Mouse (Mus musculus) cerebellum, adult 11-12 months (tissue): ENCODE measurements around the gene Serpina1c.
"Not testable (repeated sequence)": the region's sequence is repeated elsewhere in the genome, so short reads cannot be mapped to it uniquely, and the experiment has no call there.

Experiments used
- DNase-seq: peaks from one replicate; pipeline ENCODE4 v3.0.0; 2022

Gene Serpina1c

GRCm38 (mm10) chr12:103904837-103905340, at the start of gene Serpina1c:
Gene Serpina1c (minus strand): TSS chr12:103904887.
- DNase-seq, result not testable (repeated sequence)

GRCm38 (mm10) chr12:103952972-103953371, 48.3 kb upstream of the Serpina1c start:
- DNase-seq, result not testable (repeated sequence)

GRCm38 (mm10) chr12:103946243-103946642, 41.6 kb upstream of the Serpina1c start:
- no peak for DNase-seq

DNA sequence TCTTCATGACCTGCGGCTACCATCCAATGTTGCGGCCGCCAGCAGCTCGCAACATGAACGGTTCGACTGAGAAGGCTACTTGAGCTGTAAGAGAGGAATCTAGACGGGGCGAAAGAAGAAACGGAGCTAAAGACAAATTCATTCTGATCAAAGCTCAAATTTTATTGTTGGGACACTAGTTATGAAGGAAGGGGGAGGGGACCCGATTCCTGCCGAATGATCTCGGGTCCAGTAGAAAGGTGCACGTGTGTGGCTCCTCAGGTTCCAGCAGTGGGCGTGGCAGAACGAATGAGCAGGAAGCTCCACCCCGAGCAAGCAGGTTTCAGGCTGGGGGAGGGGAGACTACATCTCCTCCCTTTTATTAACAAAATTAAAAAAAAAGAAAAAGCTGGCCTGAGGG, 4.5 kb upstream of the Serpina1c start:
- not testable (repeated sequence) for DNase-seq

- DNase-seq, result not testable (repeated sequence)
Measured at GRCm38 (mm10) chr12:103907746-103908145, 3.1 kb upstream of the Serpina1c start.

DNA sequence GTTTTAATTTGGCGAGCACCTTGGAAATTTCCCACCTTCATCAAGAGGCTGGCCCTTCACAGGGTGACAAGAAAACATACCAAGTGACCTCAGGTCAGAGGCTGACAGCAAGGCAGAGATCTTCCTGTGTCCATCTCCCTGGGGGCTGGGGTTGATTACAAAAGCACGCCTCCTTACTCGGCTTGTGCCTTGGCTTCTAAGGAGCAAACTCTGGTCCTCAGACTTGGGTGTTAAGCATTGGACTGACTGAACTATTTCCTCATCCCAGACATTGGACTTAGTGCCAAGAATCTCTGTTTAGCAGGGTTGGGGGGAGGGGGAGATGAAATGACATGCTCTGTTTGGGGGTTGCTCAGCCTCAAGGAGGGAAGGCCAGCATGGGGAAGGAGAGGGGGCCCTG, 2.8 kb downstream of the Serpina1c start:
- not testable (repeated sequence) for DNase-seq

DNA sequence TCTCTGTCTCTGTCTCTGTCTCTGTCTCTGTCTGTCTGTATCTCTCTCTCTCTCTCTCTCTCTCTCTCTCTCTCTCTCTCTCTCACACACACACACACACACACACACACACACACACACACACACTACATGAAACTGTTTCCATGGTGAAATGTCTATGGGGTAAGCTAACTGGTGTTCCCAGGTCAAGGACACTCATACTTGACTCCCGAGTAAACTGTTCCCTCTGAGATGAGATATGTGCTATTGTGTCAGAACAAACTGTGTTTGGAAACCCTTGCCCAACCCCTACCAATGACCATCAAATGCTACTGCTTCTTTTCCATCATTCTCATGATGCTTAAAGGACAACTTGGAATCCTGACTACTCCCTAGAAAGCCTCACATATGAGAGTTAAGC, 37.8 kb downstream of the Serpina1c start:
- not testable (repeated sequence) for DNase-seq

DNA sequence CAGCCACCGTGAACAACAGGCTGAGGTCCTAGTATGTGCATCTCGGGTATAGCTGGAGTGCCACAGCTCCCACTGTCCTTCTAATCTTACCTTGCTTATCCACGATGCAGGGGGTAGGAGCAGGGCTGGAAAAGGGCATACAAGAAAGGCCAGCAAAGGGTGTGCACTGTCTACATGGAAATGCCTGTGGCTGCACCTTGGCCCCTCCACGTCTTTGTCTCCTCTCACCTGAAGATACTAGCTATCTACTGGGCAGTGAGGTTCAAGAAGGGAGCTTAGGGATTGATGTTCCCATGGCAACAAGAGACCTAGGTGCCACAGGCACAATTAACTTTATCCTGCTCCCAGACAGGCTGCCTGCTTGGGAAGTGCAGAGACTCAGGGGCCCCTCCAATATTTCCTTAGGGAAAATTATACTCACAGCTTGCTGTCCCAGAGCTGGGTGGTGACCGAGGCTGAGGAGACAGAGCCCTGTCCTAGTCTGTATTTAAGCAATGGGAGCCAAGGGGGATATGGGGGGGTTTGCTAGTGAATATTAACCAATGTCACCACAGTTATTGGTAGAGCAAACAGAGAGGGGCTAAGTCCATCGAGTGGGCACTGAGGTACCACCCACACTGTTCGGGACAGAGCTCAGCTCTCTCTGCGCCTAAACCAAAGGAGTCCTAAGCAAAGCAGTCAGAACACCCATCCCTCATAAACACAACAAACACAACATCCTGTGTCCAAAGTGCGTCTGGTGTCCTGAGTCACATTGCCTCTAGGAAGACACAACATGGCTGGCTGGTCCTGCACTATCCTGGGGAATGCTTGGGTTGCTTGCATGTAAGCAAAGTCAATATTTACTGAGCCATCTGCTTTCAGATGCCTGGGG, 41.3 kb downstream of the Serpina1c start, which contains the start of gene Serpina1a:
TSS of gene Serpina1a (minus strand) at position 462 of the 874 bp plus-strand sequence.
- DNase-seq, result not testable (repeated sequence)

DNA sequence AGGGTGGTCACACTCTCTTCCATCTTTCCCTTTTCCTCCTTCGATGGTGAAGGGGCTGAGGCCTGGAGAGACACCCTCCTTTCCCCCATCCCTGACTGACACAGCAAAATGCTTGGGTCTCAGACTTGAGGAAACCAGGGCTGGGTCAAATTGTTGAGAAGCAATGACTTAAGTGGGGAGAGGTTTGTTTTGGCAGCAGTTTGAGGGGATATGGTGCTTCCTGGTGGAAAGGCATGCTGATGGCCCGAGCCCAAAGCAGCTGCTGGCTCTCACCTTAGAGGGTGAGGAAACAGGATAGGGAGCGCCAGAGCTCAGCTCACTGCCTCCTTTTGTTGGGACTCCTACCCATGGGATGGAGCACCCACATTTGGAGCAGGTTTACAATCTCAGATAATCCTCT, 43.7 kb downstream of the Serpina1c start:
- no peak for DNase-seq

GRCm38 (mm10) chr12:103860571-103860970, 44.1 kb downstream of the Serpina1c start:
- DNase-seq, result not testable (repeated sequence)

GRCm38 (mm10) chr12:103859584-103859983, 45.1 kb downstream of the Serpina1c start:
- not testable (repeated sequence) for DNase-seq

- DNase-seq, result not testable (repeated sequence)
Measured at GRCm38 (mm10) chr12:103853032-103853431, 51.7 kb downstream of the Serpina1c start.
